Mouse (Mus musculus): ENCODE measurements around the gene Ppp1r13l. TPM values are rescaled to one million over a fixed set of nuclear protein-coding genes. Genes with fewer than 3 reads are reported as not detected.

Gene Ppp1r13l
- polyA plus RNA-seq, 1 experiment from 2014 or later, result 2.0 TPM

GRCm38 (mm10) chr7:19328425-19328824 is 31.1 kb upstream of the Ppp1r13l start:
- H3K27me3 ChIP-seq (ENCODE audit: control insufficient read depth, insufficient read depth, low read depth, low read length), result no peaks in the 10 kb centered on the region
- no peak overlapping the region for H3K27ac ChIP-seq (ENCODE audit: low read length)
- H3K36me3 ChIP-seq (ENCODE audit: control insufficient read depth, insufficient read depth, low read length), result no peaks in the 10 kb centered on the region
- no peak overlapping the region for H3K9ac ChIP-seq (ENCODE audit: low read depth, low read length)
- H3K4me2 ChIP-seq (ENCODE audit: low read length), result no peak overlapping the region
- peaks cover 25% of the 10 kb centered on the region for H3K4me1 ChIP-seq (ENCODE audit: control insufficient read depth, insufficient read depth, low read length)
- ATAC-seq, result no peak
- H3K4me3 ChIP-seq (ENCODE audit: low read depth, low read length), result no peak overlapping the region
- no peaks in the 10 kb centered on the region for H3K9me3 ChIP-seq (replicated peaks; ENCODE audit: control insufficient read depth, low read length, poor library complexity, severe bottlenecking)

GRCm38 (mm10) chr7:19331910-19332309 is 27.6 kb upstream of the Ppp1r13l start:
- Histone ChIP-seq H3K27me3 (ENCODE audit: control insufficient read depth, insufficient read depth, low read depth, low read length) (no peaks in the 10 kb centered on the region), H3K4me3 (ENCODE audit: low read depth, low read length) (no peak overlapping the region), H3K4me1 (ENCODE audit: control insufficient read depth, insufficient read depth, low read length) (peaks cover 21% of the 10 kb centered on the region), H3K9me3 (replicated peaks; ENCODE audit: control insufficient read depth, low read length, poor library complexity, severe bottlenecking) (no peaks in the 10 kb centered on the region), H3K36me3 (ENCODE audit: control insufficient read depth, insufficient read depth, low read length) (no peaks in the 10 kb centered on the region), H3K4me2 (ENCODE audit: low read length) (no peak overlapping the region), H3K27ac (ENCODE audit: low read length) (no peak overlapping the region), H3K9ac (ENCODE audit: low read depth, low read length) (no peak overlapping the region)
- WGBS, result 73% methylated on average over 2 of the region's 2 CpGs
- 0 out of 2 replicates have a peak, but pooled peaks have one; percentile 6 for ATAC-seq

- WGBS, result under 1% methylated on average over 52 of the region's 52 CpGs
- peak overlapping the region; percentile 97 for H3K9ac ChIP-seq (ENCODE audit: low read depth, low read length)
- no peaks in the 10 kb centered on the region for H3K9me3 ChIP-seq (replicated peaks; ENCODE audit: control insufficient read depth, low read length, poor library complexity, severe bottlenecking)
- peak overlapping the region; percentile 75 for H3K4me3 ChIP-seq (ENCODE audit: low read depth, low read length)
- ATAC-seq, result peak; percentile 61
- H3K27ac ChIP-seq (ENCODE audit: low read length), result peak overlapping the region; percentile 83
- H3K36me3 ChIP-seq (ENCODE audit: control insufficient read depth, insufficient read depth, low read length), result no peaks in the 10 kb centered on the region
- peak overlapping the region; percentile 92 for H3K4me2 ChIP-seq (ENCODE audit: low read length)
- H3K4me1 ChIP-seq (ENCODE audit: control insufficient read depth, insufficient read depth, low read length), result peaks cover 14% of the 10 kb centered on the region
- H3K27me3 ChIP-seq (ENCODE audit: control insufficient read depth, insufficient read depth, low read depth, low read length), result no peaks in the 10 kb centered on the region
Measured at GRCm38 (mm10) chr7:19332709-19333352, 26.7 kb upstream of the Ppp1r13l start.

GRCm38 (mm10) chr7:19335583-19335982 is 24.0 kb upstream of the Ppp1r13l start:
- no peaks in the 10 kb centered on the region for H3K27me3 ChIP-seq (ENCODE audit: control insufficient read depth, insufficient read depth, low read depth, low read length)
- H3K9me3 ChIP-seq (replicated peaks; ENCODE audit: control insufficient read depth, low read length, poor library complexity, severe bottlenecking), result no peaks in the 10 kb centered on the region
- H3K4me3 ChIP-seq (ENCODE audit: low read depth, low read length), result no peak overlapping the region
- no peak overlapping the region for H3K9ac ChIP-seq (ENCODE audit: low read depth, low read length)
- no peaks in the 10 kb centered on the region for H3K36me3 ChIP-seq (ENCODE audit: control insufficient read depth, insufficient read depth, low read length)
- no peak overlapping the region for H3K27ac ChIP-seq (ENCODE audit: low read length)
- peaks cover 14% of the 10 kb centered on the region for H3K4me1 ChIP-seq (ENCODE audit: control insufficient read depth, insufficient read depth, low read length)
- H3K4me2 ChIP-seq (ENCODE audit: low read length), result no peak overlapping the region
- WGBS, result 45% methylated on average over 3 of the region's 3 CpGs
- ATAC-seq, result no peak

- no peak overlapping the region for H3K9ac ChIP-seq (ENCODE audit: low read depth, low read length)
- no peaks in the 10 kb centered on the region for H3K9me3 ChIP-seq (replicated peaks; ENCODE audit: control insufficient read depth, low read length, poor library complexity, severe bottlenecking)
- no peak for ATAC-seq
- H3K36me3 ChIP-seq (ENCODE audit: control insufficient read depth, insufficient read depth, low read length), result no peaks in the 10 kb centered on the region
- H3K27me3 ChIP-seq (ENCODE audit: control insufficient read depth, insufficient read depth, low read depth, low read length), result peaks cover 9% of the 10 kb centered on the region
- H3K4me1 ChIP-seq (ENCODE audit: control insufficient read depth, insufficient read depth, low read length), result peaks cover 19% of the 10 kb centered on the region
- no peak overlapping the region for H3K4me2 ChIP-seq (ENCODE audit: low read length)
- H3K27ac ChIP-seq (ENCODE audit: low read length), result no peak overlapping the region
- WGBS, result 69% methylated on average over 10 of the region's 10 CpGs
- H3K4me3 ChIP-seq (ENCODE audit: low read depth, low read length), result no peak overlapping the region
Measured at GRCm38 (mm10) chr7:19337122-19337521, 22.4 kb upstream of the Ppp1r13l start.

- 66% methylated on average over 2 of the region's 2 CpGs for WGBS
- H3K27me3 ChIP-seq (ENCODE audit: control insufficient read depth, insufficient read depth, low read depth, low read length), result peaks cover 9% of the 10 kb centered on the region
- no peaks in the 10 kb centered on the region for H3K9me3 ChIP-seq (replicated peaks; ENCODE audit: control insufficient read depth, low read length, poor library complexity, severe bottlenecking)
- ATAC-seq, result no peak
- H3K4me2 ChIP-seq (ENCODE audit: low read length), result no peak overlapping the region
- no peak overlapping the region for H3K27ac ChIP-seq (ENCODE audit: low read length)
- H3K4me1 ChIP-seq (ENCODE audit: control insufficient read depth, insufficient read depth, low read length), result peaks cover 17% of the 10 kb centered on the region
- no peak overlapping the region for H3K9ac ChIP-seq (ENCODE audit: low read depth, low read length)
- H3K4me3 ChIP-seq (ENCODE audit: low read depth, low read length), result no peak overlapping the region
- H3K36me3 ChIP-seq (ENCODE audit: control insufficient read depth, insufficient read depth, low read length), result no peaks in the 10 kb centered on the region
Measured at GRCm38 (mm10) chr7:19338060-19338459, 21.5 kb upstream of the Ppp1r13l start.

- 84% methylated on average over 7 of the region's 7 CpGs for WGBS
- Histone ChIP-seq H3K4me3 (ENCODE audit: low read depth, low read length) (no peak overlapping the region), H3K9ac (ENCODE audit: low read depth, low read length) (no peak overlapping the region), H3K27ac (ENCODE audit: low read length) (no peak overlapping the region), H3K36me3 (ENCODE audit: control insufficient read depth, insufficient read depth, low read length) (no peaks in the 10 kb centered on the region), H3K9me3 (replicated peaks; ENCODE audit: control insufficient read depth, low read length, poor library complexity, severe bottlenecking) (no peaks in the 10 kb centered on the region), H3K4me2 (ENCODE audit: low read length) (no peak overlapping the region), H3K4me1 (ENCODE audit: control insufficient read depth, insufficient read depth, low read length) (peaks cover 13% of the 10 kb centered on the region; the same call in 1 of the 2 replicates), H3K27me3 (ENCODE audit: control insufficient read depth, insufficient read depth, low read depth, low read length) (peaks cover 9% of the 10 kb centered on the region)
- ATAC-seq, result no peak
Measured at GRCm38 (mm10) chr7:19338596-19338995, 21.0 kb upstream of the Ppp1r13l start.

- Histone ChIP-seq H3K4me3 (ENCODE audit: low read depth, low read length) (no peak overlapping the region; the same call in 1 of the 2 replicates), H3K9me3 (replicated peaks; ENCODE audit: control insufficient read depth, low read length, poor library complexity, severe bottlenecking) (no peaks in the 10 kb centered on the region), H3K27me3 (ENCODE audit: control insufficient read depth, insufficient read depth, low read depth, low read length) (peaks cover 9% of the 10 kb centered on the region), H3K36me3 (ENCODE audit: control insufficient read depth, insufficient read depth, low read length) (no peaks in the 10 kb centered on the region), H3K9ac (ENCODE audit: low read depth, low read length) (0 out of 2 replicates have a peak overlapping the region, but pooled peaks have one; percentile 25), H3K27ac (ENCODE audit: low read length) (no peak overlapping the region), H3K4me2 (ENCODE audit: low read length) (peak overlapping the region; percentile 93), H3K4me1 (ENCODE audit: control insufficient read depth, insufficient read depth, low read length) (peaks cover 22% of the 10 kb centered on the region)
- WGBS, result 19% methylated on average over 10 of the region's 10 CpGs
- ATAC-seq, result no peak
Measured at GRCm38 (mm10) chr7:19341250-19341649, 18.3 kb upstream of the Ppp1r13l start.

- peak overlapping the region; percentile 57 for H3K9ac ChIP-seq (ENCODE audit: low read depth, low read length)
- H3K27me3 ChIP-seq (ENCODE audit: control insufficient read depth, insufficient read depth, low read depth, low read length), result peaks cover 9% of the 10 kb centered on the region
- no peak overlapping the region for H3K27ac ChIP-seq (ENCODE audit: low read length)
- H3K36me3 ChIP-seq (ENCODE audit: control insufficient read depth, insufficient read depth, low read length), result no peaks in the 10 kb centered on the region
- no peak for ATAC-seq
- WGBS, result under 1% methylated on average over 39 of the region's 41 CpGs
- peak overlapping the region; percentile 93 for H3K4me2 ChIP-seq (ENCODE audit: low read length)
- H3K4me1 ChIP-seq (ENCODE audit: control insufficient read depth, insufficient read depth, low read length), result peaks cover 24% of the 10 kb centered on the region
- no peaks in the 10 kb centered on the region for H3K9me3 ChIP-seq (replicated peaks; ENCODE audit: control insufficient read depth, low read length, poor library complexity, severe bottlenecking)
- H3K4me3 ChIP-seq (ENCODE audit: low read depth, low read length), result peak overlapping the region; percentile 44
Measured at GRCm38 (mm10) chr7:19341761-19342409, 17.7 kb upstream of the Ppp1r13l start.

All from midbrain, embryonic 16.5 days (tissue).